Mouse (Mus musculus) cortical plate, adult 2 months (tissue): ENCODE results near the gene Add3. TPM values are rescaled to one million over a fixed set of nuclear protein-coding genes. Genes with fewer than 3 reads are reported as not detected.

Source experiments
- H3K27ac ChIP-seq: fragments of 200-500 bp; 2 replicates; pipeline ENCODE4 v1.5.1; 2012; ENCODE audit warnings: low read length, control low read depth, inconsistent platforms; ENCODE audit not compliant: insufficient read depth
- H3K4me1 ChIP-seq: fragments of 200-500 bp; 2 replicates; pipeline ENCODE4 v1.6.1; 2011; ENCODE audit warnings: low read length; ENCODE audit not compliant: control insufficient read depth, insufficient read depth
- H3K4me3 ChIP-seq: fragments of 200-500 bp; 2 replicates; pipeline ENCODE4 v1.5.1; 2011; ENCODE audit warnings: mild to moderate bottlenecking, low read length, control low read depth; ENCODE audit not compliant: insufficient read depth
- CTCF ChIP-seq: fragments of 200-500 bp; IDR thresholded peaks from 2 replicates; pipeline ENCODE4 v1.5.1; 2011; ENCODE audit warnings: mild to moderate bottlenecking, control low read depth, low read length; ENCODE audit not compliant: insufficient read depth; ENCODE audit errors: extremely low read depth
- POLR2A ChIP-seq: fragments of 200-500 bp; IDR thresholded peaks from 2 replicates; pipeline ENCODE4 v1.6.1; 2011; ENCODE audit warnings: mild to moderate bottlenecking, low read length, control low read depth; ENCODE audit not compliant: insufficient read depth; ENCODE audit errors: extremely low read depth
- polyA plus RNA-seq: library from polyadenylated mRNA; depleted of rRNA; stranded (reverse); fragments of >200 nt; gene quantifications from 2 replicates; pipeline ENCODE4 v1.2.3, GENCODE M21; 2012; rRNA removed

The Add3 gene
- polyA plus RNA-seq, 1 experiment = 76.7 TPM

DNA sequence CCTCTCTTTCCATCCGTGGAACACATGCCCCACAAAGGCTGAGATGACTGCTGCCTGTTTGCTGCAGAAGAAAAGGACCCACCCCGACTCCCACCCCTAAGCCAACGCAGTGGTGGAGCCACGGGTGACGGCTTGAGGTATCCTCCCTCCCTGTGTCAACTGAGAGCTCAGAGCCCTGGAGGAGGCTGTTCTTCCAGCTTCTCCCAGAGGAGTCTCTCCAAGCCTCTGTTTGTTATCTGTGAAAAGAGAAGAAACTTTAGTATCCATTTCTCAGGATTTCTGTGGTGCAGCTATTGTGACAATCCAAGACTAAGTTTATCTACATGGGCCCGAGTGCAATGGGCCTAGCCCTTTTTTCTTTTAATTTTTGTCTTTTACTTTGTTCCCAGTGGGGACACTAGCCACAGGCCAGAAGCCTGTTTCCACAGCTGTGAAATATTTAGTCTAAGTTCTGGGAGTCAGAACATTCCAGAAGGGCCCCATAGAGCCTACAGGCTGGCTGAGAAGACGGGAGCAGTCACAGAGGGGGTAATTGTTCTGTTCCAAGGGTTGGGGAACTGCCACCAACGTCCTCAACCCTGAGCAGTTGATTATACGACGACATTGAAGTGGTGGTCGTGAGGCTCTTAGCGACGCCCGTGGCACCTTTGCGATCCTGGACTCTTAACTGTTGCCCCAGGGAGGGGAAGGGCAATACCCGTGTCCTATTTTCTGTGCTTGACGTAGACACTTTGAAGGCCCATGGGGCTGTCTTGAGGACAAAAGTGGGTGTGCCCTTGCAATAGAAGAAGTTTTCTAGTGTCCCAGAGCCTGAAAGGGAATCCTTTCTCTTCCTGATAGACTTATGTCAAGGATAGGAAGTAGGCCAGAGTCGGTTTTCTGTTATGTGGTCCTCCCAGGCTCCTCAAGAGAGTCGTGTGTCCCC is 138.5 kb downstream of the Add3 start:
- H3K4me1 ChIP-seq = no peaks in the 10 kb centered on the region
- no peak overlapping the region for H3K4me3 ChIP-seq
- no peak for TF ChIP-seq CTCF
- no peak for TF ChIP-seq POLR2A
- no peak overlapping the region for H3K27ac ChIP-seq

DNA sequence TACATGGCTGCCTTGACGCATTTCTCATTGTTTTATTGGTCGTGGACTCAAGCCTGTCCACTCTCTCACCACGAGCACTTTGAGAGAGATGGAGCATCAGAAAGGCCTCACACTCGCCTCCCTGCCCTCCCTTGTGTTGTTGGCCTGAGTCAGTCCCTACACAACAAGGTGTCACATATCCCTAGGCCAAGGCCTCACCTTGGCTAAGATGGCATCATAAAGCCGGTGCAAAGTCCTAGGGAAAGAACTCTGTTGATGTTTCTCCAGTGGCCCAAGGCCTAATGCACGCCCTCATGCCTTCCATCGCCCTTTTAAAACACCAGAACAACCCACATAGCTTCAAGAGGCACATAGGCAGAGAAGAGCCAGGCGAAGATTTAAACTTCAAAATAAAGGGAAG is 140.0 kb downstream of the Add3 start:
- no peaks in the 10 kb centered on the region for H3K4me1 ChIP-seq
- no peak overlapping the region for H3K4me3 ChIP-seq
- TF ChIP-seq CTCF = no peak
- TF ChIP-seq POLR2A = no peak
- no peak overlapping the region for H3K27ac ChIP-seq

DNA sequence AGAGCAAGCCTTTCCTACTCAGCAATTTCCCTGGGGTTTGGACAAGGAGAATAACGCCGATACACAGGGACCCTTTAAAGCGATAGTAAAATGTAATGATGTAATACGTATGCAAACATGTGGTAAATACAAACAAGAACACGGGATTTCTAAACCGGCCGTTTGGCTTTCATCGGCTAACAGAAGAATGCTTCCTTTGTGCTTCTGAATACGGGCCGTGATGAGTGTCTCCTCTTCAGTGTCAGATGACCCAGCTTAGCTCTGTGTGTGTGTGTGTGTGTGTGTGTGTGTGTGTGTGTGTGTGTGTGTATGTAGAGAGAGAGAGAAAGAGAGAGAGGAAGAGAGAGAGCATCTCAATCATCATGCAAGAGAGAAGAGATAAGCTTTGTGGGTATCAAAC is 142.3 kb downstream of the Add3 start:
- H3K4me1 ChIP-seq = no peaks in the 10 kb centered on the region
- TF ChIP-seq POLR2A = no peak
- TF ChIP-seq CTCF = no peak
- no peak overlapping the region for H3K27ac ChIP-seq
- no peak overlapping the region for H3K4me3 ChIP-seq

DNA sequence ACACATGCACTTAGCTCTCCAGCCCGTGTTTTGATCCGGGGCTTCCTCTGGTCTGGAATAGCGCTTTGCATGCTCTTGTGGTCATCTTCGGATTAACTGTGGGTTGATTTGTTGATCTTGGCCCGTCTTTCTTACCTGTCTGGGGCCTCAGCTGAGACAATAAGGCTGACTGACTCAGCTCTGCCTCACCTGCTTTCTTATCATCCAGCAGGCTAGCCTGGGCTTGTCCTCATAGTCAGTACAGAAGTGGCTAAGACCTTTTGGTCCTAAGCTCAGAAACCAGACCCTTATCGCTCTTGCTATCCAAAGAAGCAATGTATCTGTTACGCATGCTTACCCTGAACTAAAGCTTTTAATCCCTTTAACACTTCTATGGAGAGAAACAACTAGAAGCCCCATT is 143.5 kb downstream of the Add3 start:
- H3K4me3 ChIP-seq = no peak overlapping the region
- H3K4me1 ChIP-seq = no peaks in the 10 kb centered on the region
- no peak for TF ChIP-seq POLR2A
- TF ChIP-seq CTCF = no peak
- H3K27ac ChIP-seq = no peak overlapping the region

DNA sequence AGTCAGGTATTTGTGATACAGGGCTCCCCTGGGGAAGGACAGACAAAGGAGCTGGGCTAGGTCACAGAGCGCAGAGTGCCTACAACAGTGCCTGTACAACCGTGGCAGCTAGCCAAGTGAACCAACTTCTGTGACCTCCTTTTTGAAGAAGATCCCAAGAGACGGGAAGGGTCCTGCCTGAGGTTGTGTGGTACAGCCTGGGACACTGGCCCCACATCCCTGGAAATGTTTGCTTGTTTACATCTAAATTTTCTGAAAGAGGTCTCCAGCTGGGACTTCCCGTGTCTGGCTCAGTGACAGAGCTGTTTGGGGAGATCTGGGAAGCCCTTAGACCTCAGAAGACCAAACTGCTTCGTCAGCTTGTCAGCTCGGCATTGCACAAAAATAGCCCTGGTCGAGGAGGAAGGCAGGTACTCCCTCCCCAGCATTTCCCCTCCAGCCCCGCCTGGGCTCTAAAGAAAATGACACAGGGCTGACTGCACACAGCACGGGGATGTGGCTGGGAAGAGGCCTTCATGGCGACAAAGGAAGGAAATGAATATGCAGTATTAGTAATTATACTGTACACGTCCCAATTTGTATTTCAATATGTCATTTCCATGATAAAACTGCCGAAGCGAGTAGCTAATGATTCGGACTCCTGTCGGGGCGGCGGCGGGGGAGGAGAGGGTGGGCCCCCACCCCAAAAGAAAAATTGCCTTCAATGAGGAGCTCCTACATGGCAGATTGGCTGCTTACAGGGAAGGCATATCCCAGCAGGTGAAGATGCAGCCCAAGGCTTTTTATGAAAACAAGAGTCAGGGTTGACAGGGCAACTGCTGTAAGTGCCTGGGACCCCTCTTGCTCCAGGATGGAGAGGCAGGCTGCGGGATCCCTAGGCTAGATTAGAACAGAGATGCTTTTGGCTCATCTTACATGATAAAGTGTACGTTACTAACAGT is 144.3 kb downstream of the Add3 start:
- H3K4me3 ChIP-seq = no peak overlapping the region
- H3K4me1 ChIP-seq = no peaks in the 10 kb centered on the region
- H3K27ac ChIP-seq = no peak overlapping the region
- TF ChIP-seq POLR2A (no peak), CTCF (no peak)

DNA sequence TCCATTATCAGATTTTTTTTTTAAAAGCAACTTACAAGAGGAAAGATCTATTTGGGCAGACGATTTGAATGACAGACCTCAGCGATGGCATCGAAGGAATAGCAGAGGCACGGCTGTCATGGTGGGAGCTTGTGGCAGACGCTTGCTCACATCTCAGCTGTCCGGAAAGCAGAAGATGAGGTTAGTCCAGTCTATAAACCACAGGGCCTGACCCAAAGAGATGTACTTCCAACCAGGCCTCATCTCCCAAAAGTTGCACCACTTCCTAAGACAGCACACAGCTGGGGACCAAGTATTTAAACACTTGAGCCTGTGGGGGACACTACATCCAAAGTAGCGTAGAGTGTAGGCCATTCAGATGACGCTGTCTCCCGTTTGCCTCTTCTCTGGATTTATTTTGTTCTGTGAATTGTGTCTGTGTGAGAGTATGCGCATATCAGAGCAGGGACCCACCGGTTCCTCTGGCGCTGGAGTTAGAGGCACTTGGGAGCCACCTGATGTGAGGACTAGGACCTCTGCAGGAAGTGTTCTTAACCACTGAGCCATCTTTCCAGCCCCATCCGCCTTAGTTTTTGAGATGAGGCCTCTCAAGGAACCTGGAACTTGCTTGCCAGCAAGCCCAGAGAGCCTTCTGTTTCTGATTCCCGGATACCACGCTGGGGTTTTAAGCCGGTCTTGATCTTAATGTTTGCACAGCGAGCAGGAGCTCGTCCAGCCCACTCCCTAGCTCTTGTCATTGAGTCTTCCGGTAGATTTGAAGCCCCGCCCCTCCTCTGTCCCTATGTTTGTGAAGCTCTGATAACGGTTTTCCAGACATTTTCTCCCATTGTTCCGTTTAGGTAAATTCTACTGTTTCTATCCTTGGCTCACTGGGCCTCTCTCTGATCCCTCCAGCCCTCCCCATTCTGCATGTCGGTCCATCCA is 156.3 kb downstream of the Add3 start:
- no peaks in the 10 kb centered on the region for H3K4me1 ChIP-seq
- H3K4me3 ChIP-seq = no peak overlapping the region
- TF ChIP-seq CTCF = no peak
- TF ChIP-seq POLR2A = no peak

More for the DNA sequence above, 156.3 kb downstream of the Add3 start:
- no peak overlapping the region for H3K27ac ChIP-seq

Other genes with a start within 250 kb of the Add3 start
- 51.4 and 52.9 TPM in 2 replicates for gene Xpnpep1, start 100.2 kb upstream of the Add3 start, polyA plus RNA-seq
- 81.0 and 82.8 TPM in 2 replicates for gene Mxi1, start 170.1 kb downstream of the Add3 start, polyA plus RNA-seq
- not detected in 2 replicates for gene Gm10197, start 231.3 kb downstream of the Add3 start, polyA plus RNA-seq